Mouse (Mus musculus) G1E (cell line): ENCODE data around the gene Vps72.

Experiments used
- CTCF ChIP-seq: IDR thresholded peaks from 2 replicates; pipeline ENCODE4 v1.5.1; 2012; ENCODE audit warnings: low read depth, low read length, inconsistent platforms, mixed read lengths
- GATA1 ChIP-seq: IDR thresholded peaks from 2 replicates; pipeline ENCODE4 v1.6.1; 2012; ENCODE audit warnings: borderline replicate concordance, low read length, inconsistent platforms, mixed read lengths

DNA sequence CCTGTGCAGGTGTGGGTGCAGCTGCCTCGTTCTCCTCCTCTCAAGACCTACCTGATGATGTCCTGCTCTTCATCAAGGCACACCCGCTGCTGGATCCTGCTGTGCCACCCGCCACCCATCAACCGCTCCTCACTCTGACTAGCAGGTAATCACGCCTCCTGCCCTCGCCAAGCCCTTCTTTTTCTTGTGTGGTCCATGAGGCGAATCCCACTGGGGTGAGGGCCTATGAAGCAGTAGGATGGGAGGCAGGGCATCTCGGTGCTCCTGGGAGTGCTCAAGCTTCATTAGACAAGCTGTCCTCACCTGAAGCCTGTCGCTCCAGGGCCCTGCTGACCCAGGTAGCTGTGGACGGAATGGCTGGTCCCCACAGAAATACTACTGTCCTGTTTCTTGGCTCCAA, 59.2 kb downstream of the Vps72 start:
- no peak for TF ChIP-seq CTCF
- no peak for TF ChIP-seq GATA1
